ENCODE assay signal across 10 mouse cellular contexts in the genomic region with DNA sequence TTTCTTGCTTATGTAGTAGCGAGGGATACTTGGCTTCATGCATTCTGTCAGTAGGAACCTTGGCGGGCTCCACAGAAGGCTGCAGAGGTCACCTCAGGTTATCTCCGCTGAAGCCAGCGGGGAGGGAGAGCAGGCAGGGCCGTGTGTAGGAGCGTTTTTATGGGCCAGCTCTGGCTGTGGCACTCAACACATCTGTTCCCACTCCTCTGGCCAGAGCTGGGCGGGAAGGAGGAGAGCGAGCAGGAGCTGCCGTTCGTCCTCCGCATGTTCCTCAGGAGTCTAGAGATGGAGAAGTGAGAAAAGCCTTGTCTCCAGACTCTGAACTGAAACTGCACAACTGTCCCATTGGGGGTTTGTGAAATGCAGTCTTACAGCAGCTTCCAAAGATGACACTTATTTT.
DNase-seq lines count a peak whose midpoint lies in the region; ATAC-seq and TF ChIP-seq lines count a peak whose summit lies in the region.
"Had no signal": no experiment of that assay in that cellular context is flagged by ENCODE, and none has a peak within 500 bp of the region (broad histone marks: within the 10 kb centered on the region; RNA-seq: fewer than 3 reads in every experiment).

No protein-coding gene starts in this region.

- WGBS in kidney, embryonic 16.5 days: 18% methylated on average over 11 of the region's 11 CpGs
- 15% methylated on average over 11 of the region's 11 CpGs for WGBS in embryonic facial prominence, embryonic 10.5 days
- 9% methylated on average over 11 of the region's 11 CpGs for WGBS in heart, embryonic 14.5 days
- WGBS in liver, postnatal 0 days (ENCODE audit: insufficient replicate concordance): 24% methylated on average over 11 of the region's 11 CpGs

- no peak for TF ChIP-seq EP300 in liver, postnatal 0 days (IDR thresholded peaks at IDR 0.05; ENCODE audit: low read depth)

- H3K27ac ChIP-seq in kidney, embryonic 16.5 days (ENCODE audit: low read length): 0 out of 2 replicates have a peak overlapping the region, but pooled peaks have one; percentile 3
- peak overlapping the region; percentile 58 for H3K27ac ChIP-seq in embryonic facial prominence, embryonic 10.5 days (replicated peaks)
- H3K27ac ChIP-seq in heart, embryonic 14.5 days (replicated peaks in 1 of 2; ENCODE audit: control insufficient read depth in 1 of 2, insufficient read depth in 1 of 2, low read depth in 2 of 2, low read length in 2 of 2): no peak overlapping the region
- peak overlapping the region; percentile 4; the same call in 1 of the 2 replicates for H3K27ac ChIP-seq in liver, postnatal 0 days (ENCODE audit: low read depth)
- H3K27ac ChIP-seq: hindbrain, embryonic 15.5 days had no signal

- H3K4me2 ChIP-seq in kidney, embryonic 16.5 days (replicated peaks; ENCODE audit: low read depth, low read length): peak overlapping the region; percentile 24
- H3K4me2 ChIP-seq in heart, embryonic 14.5 days (ENCODE audit: low read length): peak overlapping the region; percentile 48
- peak overlapping the region; percentile 43 for H3K4me2 ChIP-seq in liver, postnatal 0 days (ENCODE audit: low read depth, low read length)
- H3K4me2 ChIP-seq: hindbrain, embryonic 15.5 days had no signal

- H3K4me1 ChIP-seq in kidney, embryonic 16.5 days (ENCODE audit: insufficient read depth, low read length): peaks cover 72% of the 10 kb centered on the region
- H3K4me1 ChIP-seq in embryonic facial prominence, embryonic 10.5 days: peaks cover 73% of the 10 kb centered on the region
- peaks cover 36 to 84% of the 10 kb centered on the region in 2 experiments for H3K4me1 ChIP-seq in heart, embryonic 14.5 days (ENCODE audit: control insufficient read depth in 2 of 2, insufficient read depth in 2 of 2, low read length in 2 of 2)
- H3K4me1 ChIP-seq in liver, postnatal 0 days (ENCODE audit: insufficient read depth): peaks cover 50% of the 10 kb centered on the region

- no peak for ATAC-seq in kidney, embryonic 16.5 days (ENCODE audit: low FRiP score, low TSS enrichment)
- ATAC-seq in heart, embryonic 14.5 days (ENCODE audit: insufficient number of reproducible peaks, insufficient read depth, low FRiP score, low read depth): no peak; the same call in 1 of the 2 replicates
- ATAC-seq in liver, postnatal 0 days: no peak
- ATAC-seq: Patski had no signal

- H3K4me3 ChIP-seq in kidney, embryonic 16.5 days (ENCODE audit: low read length): no peak overlapping the region
- H3K4me3 ChIP-seq in embryonic facial prominence, embryonic 10.5 days: no peak overlapping the region
- H3K4me3 ChIP-seq in heart, embryonic 14.5 days (ENCODE audit: control insufficient read depth in 1 of 2, insufficient read depth in 1 of 2, low read depth in 1 of 2, low read length in 2 of 2): no peak overlapping the region
- no peak overlapping the region for H3K4me3 ChIP-seq in liver, postnatal 0 days (ENCODE audit: low read depth, low read length)
- H3K4me3 ChIP-seq: hindbrain, embryonic 15.5 days had no signal

- DNase-seq in kidney, adult 8-10 months: no peak
- DNase-seq in embryonic facial prominence, embryonic 10.5 days (ENCODE audit: low spot score): peak; percentile 60
- no peak for DNase-seq in liver, postnatal 0 days
- no peak for DNase-seq in layer of hippocampus, adult 9-11 months
- DNase-seq in adipocyte (ENCODE audit: low spot score): no peak
- DNase-seq in lung, postnatal 10 days: no peak

- no peaks in the 10 kb centered on the region for H3K36me3 ChIP-seq in kidney, embryonic 16.5 days (ENCODE audit: insufficient read depth, low read length)
- H3K36me3 ChIP-seq in embryonic facial prominence, embryonic 10.5 days (replicated peaks): no peaks in the 10 kb centered on the region
- H3K36me3 ChIP-seq in heart, embryonic 14.5 days (ENCODE audit: control insufficient read depth, insufficient read depth, low read length): no peaks in the 10 kb centered on the region
- H3K36me3 ChIP-seq in liver, postnatal 0 days (replicated peaks; ENCODE audit: insufficient read depth, low read length): no peaks in the 10 kb centered on the region
- H3K36me3 ChIP-seq: hindbrain, embryonic 15.5 days had no signal

- 0 out of 2 replicates have a peak, but pooled peaks cover 2% of the 10 kb centered on the region for H3K27me3 ChIP-seq in kidney, embryonic 16.5 days (ENCODE audit: insufficient read depth, low read length)
- 0 out of 2 replicates have a peak, but pooled peaks cover 14% of the 10 kb centered on the region for H3K27me3 ChIP-seq in embryonic facial prominence, embryonic 10.5 days (replicated peaks; ENCODE audit: low read depth, poor library complexity, severe bottlenecking)
- H3K27me3 ChIP-seq in heart, embryonic 14.5 days (ENCODE audit: control insufficient read depth, insufficient read depth, low read length): no peaks in the 10 kb centered on the region
- H3K27me3 ChIP-seq in liver, postnatal 0 days (ENCODE audit: insufficient read depth, low read length): no peaks in the 10 kb centered on the region
- H3K27me3 ChIP-seq: hindbrain, embryonic 15.5 days; Patski had no signal

- no peak overlapping the region for H3K9ac ChIP-seq in kidney, embryonic 16.5 days (replicated peaks; ENCODE audit: low read length)
- H3K9ac ChIP-seq in heart, embryonic 14.5 days (ENCODE audit: low read length): peak overlapping the region; percentile 10; the same call in 1 of the 2 replicates
- H3K9ac ChIP-seq in liver, postnatal 0 days (replicated peaks): 0 out of 2 replicates have a peak overlapping the region, but pooled peaks have one; percentile 23
- H3K9ac ChIP-seq: hindbrain, embryonic 15.5 days had no signal

- H3K9me3 ChIP-seq in kidney, embryonic 16.5 days (ENCODE audit: low read length): no peaks in the 10 kb centered on the region
- H3K9me3 ChIP-seq in embryonic facial prominence, embryonic 10.5 days: no peaks in the 10 kb centered on the region
- no peaks in the 10 kb centered on the region for H3K9me3 ChIP-seq in heart, embryonic 14.5 days (ENCODE audit: control insufficient read depth, low read length)
- H3K9me3 ChIP-seq in liver, postnatal 0 days (ENCODE audit: low read length): no peaks in the 10 kb centered on the region
- H3K9me3 ChIP-seq: hindbrain, embryonic 15.5 days had no signal

- no peak for TF ChIP-seq CTCF in liver, postnatal 0 days (IDR thresholded peaks at IDR 0.05; ENCODE audit: low read depth)

Comparison
In these comparisons a context has a peak if more than half of its experiments do, and no peak if none do; other contexts are left out.
1. H3K27ac ChIP-seq: peak in kidney, embryonic 16.5 days (single experiment), embryonic facial prominence, embryonic 10.5 days (single experiment) and liver, postnatal 0 days (single experiment); none in heart, embryonic 14.5 days (0 of 2).
2. Peak in every context shown above with its lines, with median percentiles within 50 percentile points of each other: H3K4me2 ChIP-seq.